Comparison of ENCODE assay signal across 9 mouse cellular contexts in genomic region chr5:50057612-50058420, GRCm38 (mm10). TPM values are rescaled to one million over a fixed set of nuclear protein-coding genes. Genes with fewer than 3 reads are reported as not detected.
DNase-seq lines count a peak whose midpoint lies in the region; ATAC-seq and TF ChIP-seq lines count a peak whose summit lies in the region.
"Had no signal": no experiment of that assay in that cellular context is flagged by ENCODE, and none has a peak within 500 bp of the region (broad histone marks: within the 10 kb centered on the region; RNA-seq: fewer than 3 reads in every experiment).

No protein-coding gene starts in this region.

- no peaks in the 10 kb centered on the region for H3K36me3 ChIP-seq in limb, embryonic 14.5 days (ENCODE audit: control insufficient read depth, insufficient read depth, low read length)

- H3K4me2 ChIP-seq in limb, embryonic 14.5 days (replicated peaks; ENCODE audit: low read depth, low read length, severe bottlenecking) = peak overlapping the region; percentile 66

- peak overlapping the region; percentile 99 for H3K9ac ChIP-seq in limb, embryonic 14.5 days (ENCODE audit: low read depth, low read length, severe bottlenecking)

- no peak; the same call in 1 of the 2 replicates for ATAC-seq in limb, embryonic 14.5 days (ENCODE audit: low FRiP score, low read depth)

- no peak for DNase-seq in gastrocnemius, adult 2 months
- no peak for DNase-seq in gastrocnemius, postnatal 25 days
- DNase-seq in adrenal gland, postnatal 25 days = peak; percentile 13
- peak; percentile 38 for DNase-seq in forelimb bud, embryonic 11.5 days (ENCODE audit: low read depth, low spot score)
- DNase-seq in limb, embryonic 14.5 days (ENCODE audit: low spot score) = peak; percentile 40
- DNase-seq in neural tube, embryonic 10.5 days (ENCODE audit: extremely low spot score, low spot score) = peak; percentile 44
- no peak for DNase-seq in urinary bladder, adult 2 months (ENCODE audit: low spot score)
- DNase-seq in right cerebral cortex, postnatal 14 days = no peak

- TF ChIP-seq POLR2A in limb, embryonic 14.5 days (IDR thresholded peaks at IDR 0.05; ENCODE audit: borderline replicate concordance, extremely low read depth, insufficient read depth, insufficient read length) = no peak

- peak overlapping the region; percentile 94 for H3K4me3 ChIP-seq in gastrocnemius, adult 2 months
- H3K4me3 ChIP-seq in limb, embryonic 14.5 days (replicated peaks; ENCODE audit: low read length) = peak overlapping the region; percentile 99

- TF ChIP-seq CTCF in gastrocnemius, adult 2 months (IDR thresholded peaks at IDR 0.05) = no peak

- no peaks in the 10 kb centered on the region for H3K9me3 ChIP-seq in limb, embryonic 14.5 days (ENCODE audit: control insufficient read depth, low read length)

- no peaks in the 10 kb centered on the region for H3K27me3 ChIP-seq in limb, embryonic 14.5 days (ENCODE audit: control insufficient read depth, insufficient read depth, low read length)
- H3K27me3 ChIP-seq: CH12.LX had no signal

- peaks cover 39% of the 10 kb centered on the region for H3K4me1 ChIP-seq in limb, embryonic 14.5 days (ENCODE audit: control insufficient read depth, insufficient read depth, low read length)

- H3K27ac ChIP-seq in gastrocnemius, adult 2 months = peak overlapping the region; percentile 80
- peak overlapping the region; percentile 96 for H3K27ac ChIP-seq in limb, embryonic 14.5 days (replicated peaks; ENCODE audit: low read depth, low read length)

- under 1% methylated on average over 26 of the region's 26 CpGs for WGBS in limb, embryonic 14.5 days

- intact Hi-C loops in gastrocnemius, adult 2 months (cut with DNase I) = no loop called here

RNA-seq across cellular contexts. Expression of gene Adgra3, which starts 1.0 kb away (rescaled TPM):
- 10 to 100 TPM in 1 of 2 experiments, 1 to 10 TPM in 1; 9.8 to 13.2 TPM for total RNA-seq in gastrocnemius, adult 2 months (2021)
- 10 to 100 TPM; 16.5 to 18.7 TPM for total RNA-seq in gastrocnemius, postnatal 25 days (2021)
- total RNA-seq in adrenal gland, postnatal 25 days (2021) = 51.8 and 58.4 TPM in 2 replicates
- 90.8 and 103 TPM in 2 replicates for polyA plus RNA-seq in limb, embryonic 14.5 days (2012; rRNA removed)
- 55.4 and 59.7 TPM in 2 replicates for polyA plus RNA-seq in limb, embryonic 14.5 days (2014; fragmentation: Nextera tagmentation; extraction: Ambion mirVana)
- 13.0 and 14.8 TPM in 2 replicates for polyA plus RNA-seq in urinary bladder, adult 2 months (2012; rRNA removed)
- total RNA-seq: CH12.LX had no signal

Comparison
In these comparisons a context has a peak if more than half of its experiments do, and no peak if none do; other contexts are left out.
1. DNase-seq: peak in adrenal gland, postnatal 25 days (single experiment), forelimb bud, embryonic 11.5 days (single experiment), limb, embryonic 14.5 days (single experiment) and neural tube, embryonic 10.5 days (single experiment); none in gastrocnemius, adult 2 months (single experiment), gastrocnemius, postnatal 25 days (single experiment), urinary bladder, adult 2 months (single experiment) and right cerebral cortex, postnatal 14 days (single experiment).